Mouse (Mus musculus) forebrain, embryonic 11.5 days (tissue): ENCODE results near the gene Adgrl4. TPM values are rescaled to one million over a fixed set of nuclear protein-coding genes. Genes with fewer than 3 reads are reported as not detected.

ENCODE experiments used
- ATAC-seq: fragments of 200-750 bp; cut with Nextera tagmentation; replicated peaks from 2 replicates; pipeline ENCODE4 v1.8.0; 2017; ENCODE audit warnings: moderate TSS enrichment; ENCODE audit not compliant: low FRiP score
- DNase-seq: peaks from one replicate; pipeline ENCODE4 v3.0.0-alpha.2; 2017; ENCODE audit warnings: low spot score
- H3K27ac ChIP-seq: fragments of 300-500 bp; sonication (generic); 2 replicates; pipeline ENCODE4 v1.5.1; 2014; ENCODE audit warnings: low read depth, low read length
- H3K27me3 ChIP-seq: fragments of 300-500 bp; sonication (generic); 2 replicates; pipeline ENCODE4 v1.6.1; 2014; ENCODE audit warnings: mild to moderate bottlenecking, low read length, mixed read lengths; ENCODE audit not compliant: control insufficient read depth, insufficient read depth
- H3K36me3 ChIP-seq: fragments of 300-500 bp; sonication (generic); 2 replicates; pipeline ENCODE4 v1.6.1; 2014; ENCODE audit warnings: mild to moderate bottlenecking, low read length, moderate library complexity, mixed read lengths; ENCODE audit not compliant: control insufficient read depth, insufficient read depth
- H3K4me1 ChIP-seq: fragments of 300-500 bp; sonication (generic); replicated peaks from 2 replicates; pipeline ENCODE4 v1.6.1; 2014; ENCODE audit warnings: low read length, mixed read lengths; ENCODE audit not compliant: control insufficient read depth, insufficient read depth
- H3K4me2 ChIP-seq: fragments of 300-500 bp; sonication (generic); 2 replicates; pipeline ENCODE4 v1.6.1; 2014; ENCODE audit warnings: low read depth, mild to moderate bottlenecking, low read length, moderate library complexity, mixed read lengths; ENCODE audit not compliant: severe bottlenecking
- H3K4me3 ChIP-seq: fragments of 300-500 bp; sonication (generic); 2 replicates; pipeline ENCODE4 v1.5.1; 2014; ENCODE audit warnings: low read depth, low read length
- H3K9ac ChIP-seq: fragments of 300-500 bp; sonication (generic); 2 replicates; pipeline ENCODE4 v1.6.1; 2014; ENCODE audit warnings: low read length
- H3K9me3 ChIP-seq: fragments of 300-500 bp; sonication (generic); 2 replicates; pipeline ENCODE4 v1.6.1; 2016; ENCODE audit warnings: low read length, mixed read lengths; ENCODE audit not compliant: control insufficient read depth
- WGBS: fragments of 180-500 bp; shearing (Covaris S2); extraction: QIAGEN DNeasy Blood & Tissue Kit; methylation state at CpG from one replicate; pipeline ENCODE4 v1.1.7; 2014; 5-methylcytosine and 5-hydroxymethylcytosine counted together
- polyA plus RNA-seq: library from polyadenylated mRNA; unstranded; fragments of >200 nt; fragmentation: Nextera tagmentation; extraction: Ambion mirVana; gene quantifications from 2 replicates; pipeline ENCODE4 v1.2.1, GENCODE M21; 2014

Gene Adgrl4
- polyA plus RNA-seq, 1 experiment from 2014 or later, result 7.0 TPM

DNA sequence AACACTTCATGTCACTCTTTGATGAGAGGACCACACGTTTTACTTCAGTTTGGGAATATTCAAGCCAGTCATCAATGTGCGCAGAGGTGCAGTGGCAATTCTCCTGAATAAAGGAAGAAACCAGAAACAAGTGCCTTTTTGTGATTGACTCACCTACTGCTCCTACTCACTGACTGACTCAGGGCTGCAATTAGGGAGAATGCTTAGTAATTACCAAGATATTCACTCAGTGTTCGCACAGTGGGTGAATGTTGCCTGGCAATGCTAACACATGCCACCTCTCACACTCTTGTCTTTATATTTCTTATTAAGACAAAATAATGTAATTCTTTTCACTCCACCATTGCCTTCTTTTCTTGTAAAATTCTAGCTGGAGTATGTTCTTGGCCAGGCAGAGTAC lies 138.5 kb downstream of the Adgrl4 start:
- DNase-seq, result no peak

DNA sequence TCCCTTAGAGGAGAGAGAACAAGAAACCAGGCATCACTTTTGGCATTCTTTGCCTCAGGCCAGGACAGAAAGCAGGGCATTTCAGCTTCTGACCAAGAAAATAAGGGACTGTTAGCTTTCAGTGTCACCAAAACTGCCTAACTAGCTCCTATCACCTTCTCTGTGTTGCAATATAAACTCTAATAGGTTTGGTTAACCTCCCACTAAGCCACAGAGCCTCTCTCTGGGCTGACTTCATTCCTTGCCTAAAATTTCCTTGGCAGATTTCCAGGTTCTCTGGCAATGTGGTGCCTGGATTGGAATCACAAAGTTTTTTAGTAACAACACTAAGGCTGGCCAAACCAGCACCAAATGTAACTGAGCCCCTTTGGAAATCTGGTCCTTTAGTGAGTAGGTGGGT lies 154.2 kb downstream of the Adgrl4 start:
- no peak for ATAC-seq
- DNase-seq, result no peak
- no peak overlapping the region for H3K4me2 ChIP-seq

More for the DNA sequence above, 138.5 kb downstream of the Adgrl4 start:
- WGBS, result 80% methylated on average over 3 of the region's 3 CpGs
- Histone ChIP-seq H3K9me3 (no peaks in the 10 kb centered on the region), H3K9ac (no peak overlapping the region), H3K4me2 (no peak overlapping the region), H3K4me1 (no peaks in the 10 kb centered on the region), H3K4me3 (no peak overlapping the region), H3K36me3 (no peaks in the 10 kb centered on the region), H3K27ac (no peak overlapping the region), H3K27me3 (no peaks in the 10 kb centered on the region)
- no peak for ATAC-seq

More for the DNA sequence above, 154.2 kb downstream of the Adgrl4 start:
- Histone ChIP-seq H3K9me3 (no peaks in the 10 kb centered on the region), H3K9ac (no peak overlapping the region), H3K36me3 (no peaks in the 10 kb centered on the region), H3K4me3 (no peak overlapping the region), H3K27me3 (no peaks in the 10 kb centered on the region), H3K4me1 (no peaks in the 10 kb centered on the region), H3K27ac (no peak overlapping the region)
